Mouse (Mus musculus) cerebellum, adult 18-20 months (tissue): ENCODE measurements around the gene Slc7a8.

Experiments used
- DNase-seq, 2 experiments: peaks; one replicate each; pipeline ENCODE4 v3.0.0; 2021

Gene Slc7a8

DNA sequence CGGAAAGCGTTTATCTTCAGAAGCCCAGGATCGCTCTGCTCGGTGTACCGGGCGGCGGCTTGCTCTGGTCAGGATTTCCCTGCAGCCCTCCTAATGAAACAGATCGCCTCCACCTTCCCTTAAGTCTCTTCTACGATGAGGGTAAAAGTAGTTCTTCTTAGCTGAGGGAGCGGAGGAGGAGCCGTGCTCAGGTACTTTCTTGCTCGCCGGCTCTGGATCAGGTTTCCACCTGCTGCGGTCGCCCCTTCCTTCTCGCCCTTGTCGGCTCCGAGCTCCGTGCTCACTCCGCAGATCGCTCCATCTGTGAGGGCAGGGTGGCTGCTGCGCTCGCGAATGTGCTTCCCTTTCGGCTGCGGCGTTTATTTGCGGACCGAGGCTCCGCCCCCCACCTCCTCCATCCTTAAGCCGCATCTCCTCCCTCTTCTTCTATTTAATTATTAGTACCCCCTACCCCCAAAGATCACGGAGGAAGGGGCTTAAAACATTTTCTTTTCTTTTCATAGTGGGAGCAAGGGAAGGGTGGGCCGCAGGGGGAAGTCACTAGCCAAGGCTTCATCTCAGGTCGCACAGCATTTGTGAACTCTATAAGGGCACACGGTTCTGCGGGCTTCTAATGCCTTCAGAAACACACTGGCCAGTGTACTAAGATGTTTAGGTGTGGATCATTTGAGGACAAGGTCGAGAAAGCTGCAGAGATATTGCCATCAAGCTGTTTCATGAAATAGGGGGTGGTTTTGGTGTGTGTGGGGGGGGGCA is at the start of gene Slc7a8:
Slc7a8 (minus strand) TSS at position 337 of the 756 bp plus-strand sequence.
- DNase-seq, result peak; percentile 90

DNA sequence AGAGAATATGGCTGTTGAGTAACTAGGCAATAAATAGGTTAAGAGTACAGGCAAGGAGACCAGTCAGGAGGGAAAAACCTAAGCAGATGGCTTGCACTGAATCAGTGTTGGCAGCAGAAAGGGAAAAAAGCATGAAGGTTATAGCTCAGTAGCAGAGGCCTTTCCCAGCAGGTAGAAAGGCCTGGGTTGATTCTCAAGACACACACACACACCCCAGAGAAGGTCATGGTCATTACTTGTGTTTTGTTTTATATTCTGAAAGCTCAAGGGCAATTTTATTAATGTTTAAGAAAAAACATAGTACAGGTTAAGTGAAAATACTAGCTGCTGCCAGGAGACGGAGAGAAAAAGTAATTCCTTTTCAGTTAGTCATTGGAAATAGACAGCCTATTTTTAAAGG is 42.0 kb upstream of the Slc7a8 start:
- peak; percentile 26 to 31 for DNase-seq

DNA sequence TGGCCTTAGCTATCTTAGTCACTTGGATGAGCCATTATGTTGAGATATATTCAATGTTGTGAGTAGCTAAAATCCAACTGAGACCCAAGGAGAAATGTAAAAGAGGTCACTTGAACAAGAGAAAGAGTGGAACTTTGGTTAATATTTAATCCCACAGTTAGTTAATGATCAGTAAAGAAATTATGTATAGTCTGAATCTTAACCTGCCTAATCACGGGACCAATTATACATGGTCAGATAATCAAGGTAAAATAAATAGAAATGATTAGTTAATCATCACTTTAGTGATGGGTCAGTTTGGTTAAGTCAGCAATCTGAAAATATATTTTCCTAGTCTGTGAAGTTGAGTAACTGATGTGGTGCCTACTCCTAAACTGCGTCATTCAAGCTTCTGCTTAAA is 40.6 kb upstream of the Slc7a8 start:
- no peak for DNase-seq

DNA sequence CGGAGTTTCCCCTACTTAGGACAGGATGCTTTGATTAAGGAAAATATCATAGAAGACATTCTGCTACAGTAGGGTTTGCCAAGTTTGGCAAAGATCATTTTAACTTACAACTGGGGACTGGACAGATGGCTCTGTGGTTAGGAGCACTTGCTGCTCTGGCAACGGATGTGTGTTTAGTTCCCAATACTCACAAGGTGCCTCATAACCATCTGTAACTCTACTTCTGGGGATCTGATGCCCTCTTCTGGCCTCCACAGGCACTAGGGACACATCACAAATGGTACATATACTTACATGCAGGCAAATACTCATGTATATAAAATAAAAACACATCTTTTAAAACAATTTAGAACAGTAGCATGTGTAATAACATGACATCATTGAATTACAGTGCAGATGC is 36.0 kb upstream of the Slc7a8 start:
- peak; percentile 60 to 61 for DNase-seq

DNA sequence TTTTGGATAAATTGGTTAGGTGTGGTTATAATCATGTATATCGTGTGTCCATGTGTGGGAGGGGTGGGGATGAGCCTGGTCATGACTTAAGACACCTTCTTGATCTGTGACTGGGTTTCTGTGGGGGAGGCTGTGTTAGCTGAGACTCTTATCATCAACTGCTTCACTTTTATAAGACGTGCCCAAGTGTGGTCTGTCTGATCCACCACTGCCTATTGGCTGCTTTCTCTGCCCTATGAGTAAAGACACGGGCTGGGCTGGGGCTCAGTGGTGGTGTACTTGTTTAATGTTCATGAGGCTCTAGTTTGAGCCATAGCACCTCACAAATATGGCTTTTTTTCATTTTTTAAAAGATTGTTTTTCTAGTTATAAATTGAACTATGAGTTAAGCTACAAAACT is 34.0 kb upstream of the Slc7a8 start:
- no peak for DNase-seq

DNA sequence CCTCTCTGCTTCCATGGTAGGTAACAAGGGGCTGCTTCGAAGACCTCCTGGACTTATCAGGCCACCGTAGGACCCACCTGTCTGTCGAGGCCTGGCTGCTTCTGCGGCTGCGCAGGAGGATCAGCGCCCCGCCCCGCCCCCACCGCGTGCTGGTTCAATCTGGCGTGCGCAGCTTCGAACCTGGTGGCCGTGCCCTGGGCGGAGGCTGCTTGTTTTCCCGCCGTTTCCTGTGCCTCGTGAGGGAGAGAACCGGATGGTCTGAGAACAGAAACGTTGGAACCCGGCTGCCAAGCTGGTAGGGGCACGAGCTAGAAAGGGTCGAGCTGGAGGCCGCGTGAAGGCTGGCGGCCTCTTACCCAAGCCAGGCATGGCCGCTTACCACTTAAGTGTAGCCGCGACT is 32.2 kb upstream of the Slc7a8 start, which contains the start of gene Rnf212b:
Rnf212b (plus strand) TSS at position 151 of the 400 bp plus-strand sequence.
- DNase-seq, result no peak

DNA sequence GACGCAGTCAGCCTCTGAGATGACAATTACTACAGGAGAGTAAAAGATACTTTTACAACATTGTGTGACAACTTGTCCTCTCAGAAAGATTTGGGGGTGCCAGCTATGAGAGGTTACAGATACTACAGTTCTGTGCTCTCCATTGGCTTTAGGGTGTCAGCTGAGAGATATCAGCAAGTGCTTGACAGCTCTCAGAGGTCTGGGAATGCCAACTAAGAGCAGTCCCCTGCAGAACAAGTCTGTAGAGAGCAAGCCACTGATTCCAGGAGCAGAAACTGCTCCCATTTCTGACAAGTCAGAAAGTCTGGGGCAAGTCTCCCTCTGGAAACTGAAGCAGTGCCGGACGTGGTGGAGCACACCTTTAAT is 27.9 kb upstream of the Slc7a8 start:
- no peak for DNase-seq

DNA sequence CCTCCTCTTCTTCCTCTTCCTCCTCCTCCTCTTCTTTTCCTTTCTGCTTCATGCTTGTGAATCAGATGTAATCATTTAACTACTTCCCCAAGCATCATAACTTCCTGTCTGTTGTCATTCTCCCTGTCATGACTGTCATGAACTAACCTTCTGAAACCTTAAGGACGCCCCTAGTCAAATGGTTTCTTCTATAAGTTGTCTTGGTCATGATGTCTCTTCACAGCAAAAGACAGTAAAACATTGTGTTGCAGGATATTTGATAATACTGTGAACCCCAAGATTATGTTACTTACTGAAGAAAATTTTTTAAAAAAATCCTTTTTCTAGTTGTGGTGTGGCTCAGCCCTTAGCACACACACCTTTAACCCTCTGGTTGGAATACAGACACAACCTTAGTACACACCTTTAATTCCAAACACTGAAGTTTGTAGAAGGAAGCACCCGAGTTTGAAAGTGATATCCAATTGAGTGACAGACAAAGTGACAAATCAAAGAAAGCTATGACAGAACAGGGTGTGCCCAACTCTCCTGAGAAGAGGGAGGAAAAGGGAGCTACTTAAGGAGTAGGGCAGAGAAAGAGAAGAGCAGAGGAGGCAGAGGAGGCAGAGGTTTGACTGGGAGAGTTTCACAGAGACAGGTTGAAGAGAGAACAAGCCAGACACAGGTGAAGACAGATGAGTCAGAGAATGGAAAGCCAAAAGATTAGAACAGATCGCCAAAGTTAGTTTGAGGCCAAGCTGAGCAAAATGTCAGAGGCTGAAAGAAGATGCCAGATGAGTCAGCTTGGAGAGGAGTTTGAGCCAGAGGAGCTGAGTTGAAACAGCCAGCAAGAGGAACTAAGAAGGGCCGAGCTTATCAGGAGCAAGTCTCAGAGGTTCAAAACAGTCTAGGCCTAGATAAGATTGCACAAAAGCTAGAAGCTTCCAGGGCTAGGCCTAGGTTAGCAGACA is 27.2 kb upstream of the Slc7a8 start:
- DNase-seq, result no peak

DNA sequence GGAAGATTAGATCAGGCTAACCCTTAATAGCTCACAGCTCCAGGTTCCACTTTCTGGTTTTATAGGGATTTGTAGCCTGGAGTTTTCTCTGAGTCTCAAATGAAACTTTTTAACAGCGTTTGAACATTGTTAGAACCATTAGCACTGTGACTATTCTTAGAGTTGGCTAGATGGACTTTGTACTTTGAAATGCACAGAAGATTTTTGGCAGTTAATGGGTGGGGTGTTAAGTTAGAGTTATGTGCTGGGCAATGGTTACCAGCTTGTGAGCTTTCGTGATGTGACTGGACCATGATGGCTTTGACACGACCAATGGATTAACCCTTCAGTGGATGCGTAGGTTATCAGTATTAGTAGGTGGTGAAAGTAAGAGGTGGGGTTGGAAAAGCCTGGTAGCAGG is 24.4 kb upstream of the Slc7a8 start:
- no peak for DNase-seq

DNA sequence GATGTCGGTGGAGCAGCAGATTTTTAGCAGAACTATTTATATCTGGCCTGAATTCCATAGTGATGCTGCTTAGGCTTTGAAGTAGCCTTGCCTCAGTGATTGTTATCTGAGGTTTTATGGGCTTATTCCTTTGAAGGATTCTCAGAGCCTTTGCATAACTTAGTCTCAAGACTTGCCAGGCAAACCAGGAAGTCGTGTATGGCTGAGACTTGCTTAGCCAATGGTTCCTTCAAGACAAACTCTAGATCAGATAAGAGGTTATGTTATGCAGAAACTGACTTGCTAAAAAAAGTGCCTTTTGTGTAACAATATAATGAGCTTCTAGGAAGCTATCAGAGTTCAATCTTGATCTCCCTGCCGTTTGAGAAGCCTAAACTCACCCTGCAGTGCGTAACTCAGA is 20.7 kb upstream of the Slc7a8 start:
- no peak for DNase-seq

DNA sequence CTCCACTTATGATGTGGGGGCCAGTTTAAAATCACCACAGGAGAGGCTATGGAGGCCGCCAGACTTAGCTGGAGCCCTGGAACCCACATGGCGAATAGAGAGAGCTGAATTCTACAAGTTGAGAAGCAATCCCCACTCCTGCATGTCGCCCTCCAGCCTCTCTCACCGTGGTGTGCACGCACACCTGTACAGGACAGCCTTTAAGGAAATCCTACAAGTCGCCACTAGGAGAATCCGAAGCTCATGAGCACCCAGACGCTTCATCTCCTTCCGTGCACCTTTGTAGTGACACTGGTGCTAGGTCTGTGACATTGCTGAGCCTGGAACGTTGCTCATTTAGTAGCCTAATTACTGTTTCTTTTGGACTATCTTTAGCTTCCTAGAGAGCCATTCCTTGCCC is 17.9 kb upstream of the Slc7a8 start:
- no peak for DNase-seq

DNA sequence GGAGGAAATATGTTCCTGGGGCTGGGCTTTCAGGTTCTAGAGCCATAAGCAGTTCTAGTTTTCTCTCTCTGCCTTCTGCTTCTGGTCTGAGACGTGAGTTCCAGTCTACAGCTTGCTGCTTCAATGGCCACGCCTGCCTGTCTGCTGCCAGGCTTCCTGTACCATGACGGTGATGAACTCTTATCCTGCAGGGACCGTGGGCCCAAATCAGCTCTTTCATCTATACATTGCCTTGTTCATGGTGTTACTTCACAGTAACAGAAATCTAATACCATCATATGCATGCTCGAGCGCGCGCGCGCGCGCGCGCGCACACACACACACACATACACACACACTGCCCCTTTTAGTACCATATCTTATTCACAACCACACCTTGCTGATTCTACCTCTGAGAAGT is 15.0 kb upstream of the Slc7a8 start:
- no peak for DNase-seq

DNA sequence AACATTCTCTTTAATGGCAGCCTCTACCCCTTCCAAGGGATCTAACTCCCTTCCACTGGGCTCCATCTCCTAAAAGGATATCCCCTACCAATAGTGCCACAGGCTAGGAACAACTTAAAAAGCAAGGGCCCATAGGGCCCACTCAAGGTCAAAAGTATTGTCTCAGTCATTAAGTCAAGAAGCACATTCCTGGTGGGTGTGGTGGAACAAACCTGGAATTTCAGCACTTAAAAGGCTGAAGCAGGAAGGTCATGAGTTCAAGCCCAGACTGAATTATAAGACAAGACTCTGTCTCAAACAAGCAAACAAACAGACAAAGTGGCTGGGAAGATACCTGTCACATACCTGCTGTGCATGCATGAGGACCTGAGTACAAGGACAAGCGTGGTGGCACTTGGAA is 14.2 kb upstream of the Slc7a8 start:
- DNase-seq, result no peak

DNA sequence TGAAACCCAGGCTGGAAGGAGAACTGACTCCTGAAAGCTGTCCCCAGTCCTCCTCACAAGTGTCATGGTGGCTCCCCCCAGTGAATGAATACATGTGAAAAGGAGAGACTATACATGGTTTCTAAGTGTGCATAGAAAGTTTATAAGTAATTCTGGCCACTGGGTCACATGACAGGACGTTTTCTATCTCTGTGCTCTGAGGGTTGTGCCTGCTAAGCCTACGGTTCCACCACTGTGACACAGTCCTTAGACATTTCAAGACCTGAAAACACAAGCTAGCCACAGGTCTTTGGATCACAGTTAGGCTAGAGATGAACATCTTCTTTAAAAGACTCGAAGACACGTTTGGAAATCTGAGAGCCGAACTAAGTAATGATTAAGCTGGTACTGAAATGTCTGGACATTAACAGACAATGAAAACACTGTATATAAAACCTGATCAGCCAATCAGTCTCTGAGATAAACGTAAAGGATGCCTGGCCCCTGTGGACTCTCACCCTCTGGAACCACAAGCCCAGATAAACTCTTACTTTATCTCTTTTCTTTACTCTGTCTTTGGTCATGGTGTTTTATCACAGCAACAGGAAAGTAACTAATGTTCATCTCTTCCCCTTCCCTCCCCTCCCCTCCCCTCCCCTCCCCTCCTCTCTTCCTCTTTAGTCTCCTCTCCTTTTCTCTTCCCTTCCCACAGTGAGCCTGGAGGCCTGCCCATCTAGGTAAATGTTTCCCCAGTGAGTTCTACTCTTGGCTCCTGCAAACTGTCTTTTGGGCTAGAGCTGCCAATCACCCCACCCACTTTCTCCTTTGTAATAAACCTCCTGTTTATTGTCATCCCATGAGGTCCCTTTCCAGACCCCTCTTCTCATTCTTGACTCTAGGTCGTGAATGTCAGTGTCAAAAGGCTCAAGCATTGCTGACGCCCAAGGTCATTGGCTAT is 12.4 kb upstream of the Slc7a8 start:
- DNase-seq, result no peak

DNA sequence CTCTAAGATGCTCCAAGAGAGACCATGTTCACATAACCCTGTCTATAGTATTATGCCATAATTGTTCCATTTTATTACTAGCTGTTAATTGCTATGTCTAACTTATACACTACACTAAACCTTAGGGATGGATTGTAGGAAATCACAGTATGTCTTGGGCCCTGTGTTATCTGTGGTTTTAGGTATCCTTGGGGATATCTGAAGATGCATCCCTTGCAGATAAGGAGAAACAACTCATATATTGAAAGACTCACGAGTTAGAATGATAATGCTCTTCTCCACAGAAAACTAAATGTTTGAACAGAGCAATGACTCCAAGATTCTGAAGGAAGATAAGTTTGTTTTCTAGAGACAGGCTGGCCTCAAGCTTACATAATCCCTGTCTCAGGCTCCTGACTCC is 11.6 kb upstream of the Slc7a8 start:
- DNase-seq, result no peak

DNA sequence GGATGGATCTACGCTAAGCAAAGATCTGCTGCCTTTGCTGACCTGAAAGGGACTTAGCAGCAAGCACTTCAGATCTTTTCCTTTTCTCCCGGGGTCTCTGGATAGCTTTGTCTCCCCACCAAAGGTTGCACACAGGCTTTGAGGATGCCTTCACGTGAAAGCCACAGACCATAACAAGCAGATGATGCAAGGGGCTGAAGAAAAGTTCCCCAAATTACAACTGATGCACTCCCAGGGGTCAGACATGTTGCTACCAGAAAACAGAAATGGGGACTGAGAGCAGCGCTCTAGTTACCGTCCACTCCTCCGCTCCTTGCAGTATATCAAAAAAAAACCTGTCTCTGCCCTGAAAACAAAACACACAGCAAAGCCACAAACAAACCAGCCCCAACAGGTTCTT is 10.4 kb upstream of the Slc7a8 start:
- DNase-seq, result no peak

DNA sequence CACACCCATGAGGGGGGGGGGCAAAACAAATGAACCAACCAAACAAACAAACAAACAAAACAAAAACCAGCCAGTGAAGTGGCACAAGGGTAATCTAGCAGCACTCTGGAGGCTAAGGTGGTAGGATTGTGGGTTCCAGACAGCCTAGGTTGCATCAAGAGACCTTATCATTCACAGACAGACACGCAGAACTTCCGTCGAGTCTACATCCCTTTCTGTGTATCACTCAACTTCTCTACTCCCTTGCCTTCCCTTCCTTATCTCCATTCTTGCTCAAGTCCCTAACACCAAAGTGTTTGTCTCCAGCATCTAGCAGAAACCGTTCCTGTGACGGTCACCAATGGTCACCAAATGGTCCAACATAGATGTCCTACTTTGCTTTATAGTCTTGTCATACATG is 6.5 kb upstream of the Slc7a8 start:
- DNase-seq, result no peak

DNA sequence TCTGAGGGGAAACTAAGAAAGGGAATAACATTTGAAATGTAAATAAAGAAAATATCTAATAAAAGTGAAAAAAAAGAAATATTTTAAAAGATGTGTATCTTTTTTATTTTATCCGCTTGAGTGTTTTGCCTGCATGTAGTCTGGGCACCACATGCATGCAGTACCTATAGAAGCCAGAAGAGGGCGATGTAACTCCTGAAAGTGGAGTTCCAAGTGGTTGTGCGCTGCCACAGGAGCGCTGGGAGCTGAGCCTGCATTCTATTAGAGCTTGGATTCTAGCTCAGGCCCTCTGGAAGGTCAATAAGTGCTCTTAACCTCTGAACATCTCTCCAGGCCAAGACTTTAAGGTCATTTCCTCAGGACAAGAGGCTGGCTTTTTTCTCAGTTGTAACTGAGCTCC is 5.5 kb upstream of the Slc7a8 start:
- no peak for DNase-seq

DNA sequence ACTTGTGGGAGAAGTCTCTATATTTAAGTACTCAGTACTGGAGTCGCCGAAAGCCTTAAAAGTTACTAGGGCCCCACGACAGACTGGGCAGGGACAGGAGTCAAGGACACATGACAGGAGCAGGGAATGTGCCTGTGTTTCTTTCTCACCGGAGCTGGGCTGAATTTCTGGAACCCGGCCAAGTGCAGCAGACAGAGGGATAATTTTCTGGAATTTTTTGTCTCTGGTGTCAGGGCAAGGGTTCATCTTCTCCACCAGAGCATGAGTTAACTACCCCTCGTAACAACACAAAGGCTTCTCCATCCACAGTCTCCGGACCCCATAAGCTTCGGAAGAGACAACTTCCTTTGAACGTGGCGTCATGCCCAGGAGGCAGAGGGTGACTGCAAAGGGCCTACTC is 4.7 kb upstream of the Slc7a8 start:
- DNase-seq, result peak in 1 of 2 experiments; percentile 36

DNA sequence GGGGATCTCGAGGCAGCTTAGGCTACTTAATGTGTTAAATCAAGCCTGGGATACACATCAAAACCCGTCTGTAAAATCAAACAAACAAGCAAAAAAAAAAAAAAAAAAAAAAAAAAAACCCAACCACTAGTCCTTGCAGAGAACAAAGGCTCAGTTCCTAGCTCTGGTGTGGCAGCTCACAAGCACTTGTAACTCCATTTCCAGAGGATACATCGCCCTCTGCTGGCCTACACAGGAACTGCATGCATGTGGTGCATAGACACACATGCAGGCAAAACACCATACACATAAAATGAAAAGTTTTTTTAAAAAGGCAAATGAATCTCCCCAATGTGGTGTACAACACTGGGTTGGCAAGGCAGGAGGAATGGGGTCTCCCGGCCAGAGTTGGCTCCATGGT is 4.2 kb upstream of the Slc7a8 start:
- peak; percentile 73 to 80 for DNase-seq

DNA sequence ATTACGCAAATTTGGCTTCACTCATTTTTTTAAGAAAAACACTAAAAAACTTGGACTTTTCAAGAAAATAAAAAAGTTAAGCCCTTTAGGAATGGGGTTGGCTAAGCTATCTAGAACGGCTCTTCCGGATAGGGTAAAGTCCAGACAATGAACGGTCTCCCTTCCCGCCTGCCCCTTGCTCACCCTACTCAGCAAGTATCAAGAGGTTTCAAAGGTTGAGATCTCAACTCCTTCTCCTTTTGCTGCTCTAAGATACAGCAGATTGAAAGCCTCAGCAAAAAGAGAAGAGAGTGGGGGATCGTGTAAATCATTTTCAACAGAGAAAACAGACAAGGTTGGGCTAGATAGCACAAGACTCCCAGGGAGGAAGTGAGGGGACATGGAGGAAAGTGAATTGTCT is 1.2 kb upstream of the Slc7a8 start:
- DNase-seq, result no peak

DNA sequence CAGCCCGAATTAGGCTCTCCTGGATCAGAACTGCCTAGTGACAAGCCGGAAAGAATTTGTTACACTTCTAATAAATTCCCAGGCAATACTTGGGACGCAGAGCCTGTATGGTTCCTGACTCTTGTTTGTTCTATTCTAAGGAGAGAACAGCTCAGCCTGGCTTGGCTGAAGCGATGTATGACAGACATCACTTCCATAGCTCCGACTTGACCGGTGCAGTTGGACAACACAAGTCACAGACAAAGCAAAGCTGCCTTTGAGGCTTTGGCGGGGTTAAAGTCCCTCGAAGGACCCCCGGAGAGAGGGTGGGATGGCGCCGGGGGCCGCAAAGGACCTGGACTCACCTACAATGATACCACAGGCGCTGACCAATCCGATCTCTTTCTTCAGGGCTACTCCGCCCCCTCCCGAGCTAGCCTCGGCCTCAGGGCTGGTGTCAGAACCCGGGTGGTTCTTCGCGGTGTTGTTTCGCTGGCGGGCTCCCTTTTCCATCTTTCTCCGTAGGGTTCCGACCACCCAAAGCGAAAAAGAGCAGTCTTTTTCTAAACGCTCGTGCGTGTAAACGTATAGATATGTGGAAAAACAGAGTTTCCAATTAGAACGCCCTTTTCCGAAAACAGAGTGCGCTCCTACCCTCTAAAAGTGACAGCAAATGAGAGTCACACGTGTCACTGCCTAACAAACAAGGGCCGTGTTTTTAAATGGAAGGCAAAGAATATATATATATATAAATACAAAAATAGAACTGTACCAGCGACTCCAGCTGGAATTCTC is 723 bp downstream of the Slc7a8 start:
- peak; percentile 88 to 91 for DNase-seq
